8 mouse cellular contexts compared by ENCODE assay signal in the genomic region with DNA sequence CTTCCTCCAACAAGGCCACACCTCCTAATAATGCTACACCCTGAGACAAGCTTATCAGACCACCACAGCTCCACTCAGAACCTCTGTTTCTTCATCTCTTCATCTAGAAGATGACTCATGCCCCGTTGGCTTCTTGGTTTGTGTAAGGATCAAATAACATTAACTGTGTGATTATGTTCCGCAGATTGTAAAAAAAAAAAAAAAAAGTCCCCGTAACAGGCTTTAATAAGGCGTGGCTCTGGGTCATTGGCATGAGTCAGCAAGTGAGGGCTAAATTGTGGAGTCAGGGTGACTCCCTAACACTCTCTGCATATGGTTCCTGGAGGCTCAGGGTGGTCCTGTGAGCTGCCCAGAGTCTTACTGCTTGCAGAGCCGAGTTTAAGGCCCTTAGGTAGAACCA. TPM values are rescaled to one million over a fixed set of nuclear protein-coding genes. Genes with fewer than 3 reads are reported as not detected.
DNase-seq lines count a peak whose midpoint lies in the region; ATAC-seq lines count a peak whose summit lies in the region.
"Had no signal": no experiment of that assay in that cellular context is flagged by ENCODE, and none has a peak within 500 bp of the region (broad histone marks: within the 10 kb centered on the region; RNA-seq: fewer than 3 reads in every experiment).

No protein-coding gene starts in this region.

- no peak overlapping the region for H3K4me3 ChIP-seq in lung, embryonic 15.5 days
- H3K4me3 ChIP-seq in limb, embryonic 12.5 days (replicated peaks) = no peak overlapping the region
- no peak overlapping the region for H3K4me3 ChIP-seq in stomach, embryonic 16.5 days (replicated peaks; ENCODE audit: low read length)
- H3K4me3 ChIP-seq in hindbrain, embryonic 13.5 days = no peak overlapping the region
- H3K4me3 ChIP-seq: forebrain, embryonic 13.5 days had no signal

- ATAC-seq in lung, embryonic 15.5 days (ENCODE audit: borderline replicate concordance, extremely low read depth, low FRiP score, low TSS enrichment) = no peak
- no peak for ATAC-seq in limb, embryonic 12.5 days (ENCODE audit: insufficient number of reproducible peaks, insufficient read depth, low FRiP score, low TSS enrichment, low read depth)
- peak; percentile 49 for ATAC-seq in stomach, embryonic 16.5 days (ENCODE audit: insufficient read depth, low FRiP score)
- no peak for ATAC-seq in hindbrain, embryonic 13.5 days (ENCODE audit: low FRiP score)
- ATAC-seq: forebrain, embryonic 13.5 days had no signal

- no peaks in the 10 kb centered on the region for H3K9me3 ChIP-seq in lung, embryonic 15.5 days
- H3K9me3 ChIP-seq in limb, embryonic 12.5 days = no peaks in the 10 kb centered on the region
- H3K9me3 ChIP-seq in stomach, embryonic 16.5 days (replicated peaks; ENCODE audit: control insufficient read depth, low read length) = no peaks in the 10 kb centered on the region
- H3K9me3 ChIP-seq in hindbrain, embryonic 13.5 days = no peaks in the 10 kb centered on the region
- H3K9me3 ChIP-seq: forebrain, embryonic 13.5 days had no signal

- DNase-seq in lung, postnatal 14 days = no peak
- DNase-seq in c-Kit-positive CD71-positive TER-119-negative erythroid progenitor cells, embryonic 14.5 days (ENCODE audit: low read depth) = peak; percentile 62
- DNase-seq in cerebellum, adult 8-10 months = no peak

- no peak overlapping the region for H3K9ac ChIP-seq in lung, embryonic 15.5 days
- no peak overlapping the region for H3K9ac ChIP-seq in limb, embryonic 12.5 days (replicated peaks)
- no peak overlapping the region for H3K9ac ChIP-seq in stomach, embryonic 16.5 days (ENCODE audit: low read length)
- no peak overlapping the region for H3K9ac ChIP-seq in hindbrain, embryonic 13.5 days
- H3K9ac ChIP-seq: forebrain, embryonic 13.5 days had no signal

- H3K36me3 ChIP-seq in lung, embryonic 15.5 days = no peaks in the 10 kb centered on the region
- no peaks in the 10 kb centered on the region for H3K36me3 ChIP-seq in limb, embryonic 12.5 days
- no peaks in the 10 kb centered on the region for H3K36me3 ChIP-seq in stomach, embryonic 16.5 days (ENCODE audit: control insufficient read depth, insufficient read depth, low read length)
- no peaks in the 10 kb centered on the region for H3K36me3 ChIP-seq in hindbrain, embryonic 13.5 days

- peak overlapping the region; percentile 98 for H3K27ac ChIP-seq in lung, embryonic 15.5 days
- peak overlapping the region; percentile 81; the same call in 1 of the 2 replicates for H3K27ac ChIP-seq in limb, embryonic 12.5 days
- H3K27ac ChIP-seq in stomach, embryonic 16.5 days (ENCODE audit: low read length) = peak overlapping the region; percentile 87
- H3K27ac ChIP-seq in hindbrain, embryonic 13.5 days = no peak overlapping the region
- H3K27ac ChIP-seq: forebrain, embryonic 13.5 days had no signal

- WGBS in lung, embryonic 15.5 days = 23% methylated on average over 5 of the region's 5 CpGs
- WGBS in limb, embryonic 12.5 days = 42% methylated on average over 5 of the region's 5 CpGs
- 21% methylated on average over 5 of the region's 5 CpGs for WGBS in stomach, embryonic 16.5 days
- WGBS in hindbrain, embryonic 13.5 days = 80% methylated on average over 5 of the region's 5 CpGs

- H3K4me2 ChIP-seq in lung, embryonic 15.5 days = no peak overlapping the region
- H3K4me2 ChIP-seq in limb, embryonic 12.5 days = no peak overlapping the region
- no peak overlapping the region for H3K4me2 ChIP-seq in stomach, embryonic 16.5 days (ENCODE audit: low read depth, low read length)
- no peak overlapping the region for H3K4me2 ChIP-seq in hindbrain, embryonic 13.5 days
- H3K4me2 ChIP-seq: forebrain, embryonic 13.5 days had no signal

- no peaks in the 10 kb centered on the region for H3K27me3 ChIP-seq in lung, embryonic 15.5 days
- H3K27me3 ChIP-seq in limb, embryonic 12.5 days = no peaks in the 10 kb centered on the region
- no peaks in the 10 kb centered on the region for H3K27me3 ChIP-seq in stomach, embryonic 16.5 days (ENCODE audit: control insufficient read depth, insufficient read depth, low read length)
- no peaks in the 10 kb centered on the region for H3K27me3 ChIP-seq in hindbrain, embryonic 13.5 days
- H3K27me3 ChIP-seq: forebrain, embryonic 13.5 days had no signal

- H3K4me1 ChIP-seq in lung, embryonic 15.5 days = peaks cover 32% of the 10 kb centered on the region
- peaks cover 20% of the 10 kb centered on the region for H3K4me1 ChIP-seq in limb, embryonic 12.5 days (replicated peaks)
- peaks cover 28% of the 10 kb centered on the region for H3K4me1 ChIP-seq in stomach, embryonic 16.5 days (ENCODE audit: control insufficient read depth, insufficient read depth, low read length)
- 0 out of 2 replicates have a peak, but pooled peaks cover 7% of the 10 kb centered on the region for H3K4me1 ChIP-seq in hindbrain, embryonic 13.5 days (replicated peaks)
- H3K4me1 ChIP-seq: forebrain, embryonic 13.5 days had no signal

RNA-seq across cellular contexts. Expression of a gene that starts 39.7 kb away (rescaled TPM):
- polyA plus RNA-seq in lung, embryonic 15.5 days (2015; fragmentation: Nextera tagmentation; extraction: Ambion mirVana) = 62.5 and 67.7 TPM in 2 replicates
- 40.0 and 43.1 TPM in 2 replicates for polyA plus RNA-seq in limb, embryonic 12.5 days (2016; fragmentation: Nextera tagmentation; extraction: Ambion mirVana)
- 54.5 and 63.5 TPM in 2 replicates for polyA plus RNA-seq in stomach, embryonic 16.5 days (2015; fragmentation: Nextera tagmentation; extraction: Ambion mirVana)
- polyA plus RNA-seq in hindbrain, embryonic 13.5 days (2015; fragmentation: Nextera tagmentation; extraction: Ambion mirVana) = 14.5 and 14.9 TPM in 2 replicates

RNA-seq across cellular contexts. Expression of a gene that starts 47.1 kb away (rescaled TPM):
- polyA plus RNA-seq in lung, embryonic 15.5 days (2015; fragmentation: Nextera tagmentation; extraction: Ambion mirVana) = 207 and 211 TPM in 2 replicates
- polyA plus RNA-seq in limb, embryonic 12.5 days (2016; fragmentation: Nextera tagmentation; extraction: Ambion mirVana) = 215 and 217 TPM in 2 replicates
- 232 and 253 TPM in 2 replicates for polyA plus RNA-seq in stomach, embryonic 16.5 days (2015; fragmentation: Nextera tagmentation; extraction: Ambion mirVana)
- polyA plus RNA-seq in hindbrain, embryonic 13.5 days (2015; fragmentation: Nextera tagmentation; extraction: Ambion mirVana) = 214 and 218 TPM in 2 replicates
